Mouse (Mus musculus) ES-Bruce4 (cell line): ENCODE results near the gene Usp30. TPM values are rescaled to one million over a fixed set of nuclear protein-coding genes. Genes with fewer than 3 reads are reported as not detected.
A peak's percentile ranks its signal among the peaks of the same experiment; 100 is the strongest.

Experiments
- H3K27ac ChIP-seq: 2 replicates; pipeline ENCODE4 v1.5.1; 2012; ENCODE audit warnings: low read length, inconsistent platforms; ENCODE audit not compliant: insufficient read depth
- H3K27me3 ChIP-seq: 2 replicates; pipeline ENCODE4 v1.6.1; 2012; ENCODE audit warnings: mild to moderate bottlenecking, low read length, inconsistent platforms; ENCODE audit not compliant: control insufficient read depth, poor library complexity, insufficient read depth, severe bottlenecking
- H3K36me3 ChIP-seq: 2 replicates; pipeline ENCODE4 v1.6.1; 2012; ENCODE audit warnings: inconsistent platforms, mild to moderate bottlenecking, low read length, moderate library complexity; ENCODE audit not compliant: control insufficient read depth, poor library complexity, insufficient read depth, severe bottlenecking
- H3K4me1 ChIP-seq: one replicate; pipeline ENCODE4 v1.8.1; 2011; ENCODE audit warnings: low read length; ENCODE audit not compliant: control insufficient read depth, insufficient read depth
- H3K4me3 ChIP-seq: 2 replicates; pipeline ENCODE4 v1.5.1; 2011; ENCODE audit warnings: low read depth, mild to moderate bottlenecking, low read length
- H3K9ac ChIP-seq: 2 replicates; pipeline ENCODE4 v1.6.1; 2012; ENCODE audit warnings: low read depth, mild to moderate bottlenecking, inconsistent platforms; ENCODE audit not compliant: poor library complexity, severe bottlenecking
- H3K9me3 ChIP-seq: replicated peaks from 2 replicates; pipeline ENCODE4 v1.6.1; 2012; ENCODE audit warnings: mild to moderate bottlenecking, low read length, inconsistent platforms; ENCODE audit not compliant: control insufficient read depth, poor library complexity, insufficient read depth, severe bottlenecking
- CTCF ChIP-seq: IDR thresholded peaks from one replicate; pipeline ENCODE4 v1.8.1; 2011; ENCODE audit warnings: low read depth, low read length
- EP300 ChIP-seq: IDR thresholded peaks from 2 replicates; pipeline ENCODE4 v1.6.1; 2011; ENCODE audit warnings: low read depth, low read length; ENCODE audit not compliant: insufficient read depth
- POLR2A ChIP-seq: IDR thresholded peaks from one replicate; pipeline ENCODE4 v1.8.1; 2011; ENCODE audit warnings: low read length; ENCODE audit not compliant: insufficient read depth
- polyA plus RNA-seq: library from polyadenylated mRNA; stranded (reverse); fragments of >200 nt; gene quantifications from 2 replicates; pipeline ENCODE4 v1.2.4, GENCODE M21; 2011; ENCODE audit warnings: low read depth; ENCODE audit not compliant: missing spikeins, insufficient read depth, insufficient read length

Usp30 gene
- polyA plus RNA-seq, 1 experiment = 13.9 TPM

- Histone ChIP-seq H3K27me3 (no peaks in the 10 kb centered on the region), H3K27ac (no peak overlapping the region), H3K4me3 (peak overlapping the region; percentile 60), H3K9ac (0 out of 2 replicates have a peak overlapping the region, but pooled peaks have one; percentile 10), H3K36me3 (no peaks in the 10 kb centered on the region), H3K9me3 (no peaks in the 10 kb centered on the region), H3K4me1 (no peaks in the 10 kb centered on the region)
- peak; percentile 88 for TF ChIP-seq CTCF
- TF ChIP-seq POLR2A = no peak
- TF ChIP-seq EP300 = peak; percentile 37; the same call in 1 of the 2 replicates
Measured at GRCm38 (mm10) chr5:114052246-114052761, 13.0 kb upstream of the Usp30 start.

GRCm38 (mm10) chr5:114057129-114057731 is 8.0 kb upstream of the Usp30 start:
- Histone ChIP-seq H3K27me3 (no peaks in the 10 kb centered on the region), H3K27ac (no peak overlapping the region), H3K4me3 (no peak overlapping the region), H3K36me3 (no peaks in the 10 kb centered on the region), H3K9me3 (no peaks in the 10 kb centered on the region), H3K4me1 (no peaks in the 10 kb centered on the region), H3K9ac (no peak overlapping the region)
- TF ChIP-seq POLR2A (no peak), EP300 (no peak), CTCF (no peak)

- TF ChIP-seq POLR2A (no peak), CTCF (no peak), EP300 (no peak)
- Histone ChIP-seq H3K4me3 (no peak overlapping the region), H3K36me3 (no peaks in the 10 kb centered on the region), H3K27me3 (no peaks in the 10 kb centered on the region), H3K27ac (no peak overlapping the region), H3K9ac (no peak overlapping the region), H3K4me1 (no peaks in the 10 kb centered on the region), H3K9me3 (no peaks in the 10 kb centered on the region)
Measured at GRCm38 (mm10) chr5:114061675-114062074, 3.6 kb upstream of the Usp30 start.

GRCm38 (mm10) chr5:114063958-114064357 is 1.3 kb upstream of the Usp30 start:
- Histone ChIP-seq H3K27ac (no peak overlapping the region), H3K4me3 (no peak overlapping the region), H3K4me1 (no peaks in the 10 kb centered on the region), H3K36me3 (no peaks in the 10 kb centered on the region), H3K27me3 (no peaks in the 10 kb centered on the region), H3K9me3 (no peaks in the 10 kb centered on the region), H3K9ac (no peak overlapping the region)
- no peak for TF ChIP-seq POLR2A

GRCm38 (mm10) chr5:114066601-114067000 is 1.3 kb downstream of the Usp30 start:
- Histone ChIP-seq H3K4me1 (no peaks in the 10 kb centered on the region), H3K27ac (no peak overlapping the region), H3K4me3 (no peak overlapping the region), H3K27me3 (no peaks in the 10 kb centered on the region), H3K9me3 (no peaks in the 10 kb centered on the region), H3K36me3 (no peaks in the 10 kb centered on the region), H3K9ac (no peak overlapping the region)
- TF ChIP-seq POLR2A (no peak), CTCF (no peak), EP300 (no peak)

- Histone ChIP-seq H3K27ac (no peak overlapping the region), H3K36me3 (no peaks in the 10 kb centered on the region), H3K4me1 (no peaks in the 10 kb centered on the region), H3K27me3 (no peaks in the 10 kb centered on the region), H3K4me3 (no peak overlapping the region), H3K9me3 (no peaks in the 10 kb centered on the region), H3K9ac (no peak overlapping the region)
- TF ChIP-seq POLR2A = no peak
- TF ChIP-seq CTCF = no peak
- TF ChIP-seq EP300 = no peak
Measured at GRCm38 (mm10) chr5:114067543-114067942, 2.3 kb downstream of the Usp30 start.
